Mouse (Mus musculus) MEL (cell line): ENCODE results near the gene Slco1b2.

Experiments used
- CTCF ChIP-seq, 3 experiments: IDR thresholded peaks in 2 of 3; conservative IDR thresholded peaks in 1 of 3; 2 replicates each; pipeline ENCODE4 v1.5.1; 2011 to 2012; ENCODE audit warnings: low read length in 3 of 3, low read depth in 2 of 3, mild to moderate bottlenecking in 2 of 3, improper control_type of control experiment in 1 of 3, inconsistent platforms in 1 of 3, mixed read lengths in 1 of 3, moderate library complexity in 1 of 3; ENCODE audit not compliant: control insufficient read depth in 1 of 3, insufficient read depth in 1 of 3, poor library complexity in 1 of 3, severe bottlenecking in 1 of 3
- ELF1 ChIP-seq: IDR thresholded peaks from 2 replicates; pipeline ENCODE4 v1.6.1; 2014; ENCODE audit warnings: low read depth, mild to moderate bottlenecking, inconsistent platforms, low read length, improper control_type of control experiment, moderate library complexity
- GABPA ChIP-seq: IDR thresholded peaks from 2 replicates; pipeline ENCODE4 v1.6.1; 2012; ENCODE audit warnings: low read depth, mild to moderate bottlenecking, inconsistent platforms, low read length, improper control_type of control experiment, moderate library complexity
- MAX ChIP-seq: IDR thresholded peaks from 2 replicates; pipeline ENCODE4 v1.6.1; 2011; ENCODE audit warnings: low read length, improper control_type of control experiment
- NELFE ChIP-seq: IDR thresholded peaks from 2 replicates; pipeline ENCODE4 v1.6.1; 2011; ENCODE audit warnings: low read depth, low read length, improper control_type of control experiment
- NRF1 ChIP-seq: IDR thresholded peaks from 2 replicates; pipeline ENCODE4 v1.6.1; 2014; ENCODE audit warnings: low read depth, mild to moderate bottlenecking, inconsistent platforms, low read length, improper control_type of control experiment, moderate library complexity; ENCODE audit not compliant: poor library complexity, insufficient read depth, severe bottlenecking
- POLR2A ChIP-seq, 2 experiments: IDR thresholded peaks; 2 replicates each; pipeline ENCODE4 v1.6.1; 2011 to 2012; ENCODE audit warnings: low read length in 2 of 2, mild to moderate bottlenecking in 2 of 2, control low read depth in 1 of 2, improper control_type of control experiment in 1 of 2, low read depth in 1 of 2, moderate library complexity in 1 of 2; ENCODE audit not compliant: control insufficient read depth in 1 of 2, insufficient read depth in 1 of 2, poor library complexity in 1 of 2
- POLR2AphosphoS5 ChIP-seq: IDR thresholded peaks from 2 replicates; pipeline ENCODE4 v1.6.1; 2012; ENCODE audit warnings: low read depth, borderline replicate concordance, mild to moderate bottlenecking, inconsistent platforms, low read length, moderate library complexity, mixed read lengths
- ZMIZ1 ChIP-seq: IDR thresholded peaks from 2 replicates; pipeline ENCODE4 v1.6.1; 2012; ENCODE audit warnings: low read depth, mild to moderate bottlenecking, inconsistent platforms, low read length, improper control_type of control experiment, moderate library complexity

GRCm38 (mm10) chr6:141614017-141614416, 15.3 kb upstream of the Slco1b2 start:
- TF ChIP-seq CTCF (IDR thresholded peaks at IDR 0.05 in 2 of 3, conservative IDR thresholded peaks at IDR 0.05 in 1 of 3; ENCODE audit: control insufficient read depth in 1 of 3, insufficient read depth in 1 of 3, low read depth in 2 of 3, low read length in 3 of 3, poor library complexity in 1 of 3, severe bottlenecking in 1 of 3) = no peak
- TF ChIP-seq POLR2A (IDR thresholded peaks at IDR 0.05; ENCODE audit: control insufficient read depth in 1 of 2, insufficient read depth in 1 of 2, low read depth in 1 of 2, low read length in 2 of 2, poor library complexity in 1 of 2) = no peak
- TF ChIP-seq NELFE = no peak
- TF ChIP-seq POLR2AphosphoS5 = no peak
- TF ChIP-seq GABPA = no peak
- TF ChIP-seq ZMIZ1 = no peak
- no peak for TF ChIP-seq MAX
- no peak for TF ChIP-seq ELF1
- TF ChIP-seq NRF1 = no peak
